Mouse (Mus musculus): ENCODE results near the gene Sergef. TPM values are rescaled to one million over a fixed set of nuclear protein-coding genes. Genes with fewer than 3 reads are reported as not detected.

Sergef gene
- polyA plus RNA-seq, 3 experiments from 2014 or later = 17.1 to 20.4 (median 18.8) TPM

- no peak for ATAC-seq
Measured at GRCm38 (mm10) chr7:46536456-46537097, 103.0 kb downstream of the Sergef start.

DNA sequence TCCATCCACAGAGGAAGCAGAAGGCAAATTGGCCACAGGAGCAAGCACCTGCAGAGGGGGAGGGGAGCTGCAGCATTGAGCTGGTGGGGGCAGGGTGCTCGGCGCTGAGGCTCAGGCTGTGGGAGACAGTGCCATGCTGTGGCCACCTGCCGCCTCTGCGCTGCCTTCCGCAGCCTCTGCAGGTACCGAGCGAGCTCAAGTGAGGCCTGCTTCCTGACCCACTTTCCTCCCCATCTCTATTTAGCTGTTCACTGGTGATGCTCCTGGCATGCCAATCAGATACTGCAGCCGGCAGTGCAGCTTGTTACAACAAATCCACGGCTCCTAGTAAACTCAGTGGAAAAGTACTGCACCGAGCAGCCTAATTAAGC lies 104.2 kb downstream of the Sergef start:
- ATAC-seq = no peak

DNA sequence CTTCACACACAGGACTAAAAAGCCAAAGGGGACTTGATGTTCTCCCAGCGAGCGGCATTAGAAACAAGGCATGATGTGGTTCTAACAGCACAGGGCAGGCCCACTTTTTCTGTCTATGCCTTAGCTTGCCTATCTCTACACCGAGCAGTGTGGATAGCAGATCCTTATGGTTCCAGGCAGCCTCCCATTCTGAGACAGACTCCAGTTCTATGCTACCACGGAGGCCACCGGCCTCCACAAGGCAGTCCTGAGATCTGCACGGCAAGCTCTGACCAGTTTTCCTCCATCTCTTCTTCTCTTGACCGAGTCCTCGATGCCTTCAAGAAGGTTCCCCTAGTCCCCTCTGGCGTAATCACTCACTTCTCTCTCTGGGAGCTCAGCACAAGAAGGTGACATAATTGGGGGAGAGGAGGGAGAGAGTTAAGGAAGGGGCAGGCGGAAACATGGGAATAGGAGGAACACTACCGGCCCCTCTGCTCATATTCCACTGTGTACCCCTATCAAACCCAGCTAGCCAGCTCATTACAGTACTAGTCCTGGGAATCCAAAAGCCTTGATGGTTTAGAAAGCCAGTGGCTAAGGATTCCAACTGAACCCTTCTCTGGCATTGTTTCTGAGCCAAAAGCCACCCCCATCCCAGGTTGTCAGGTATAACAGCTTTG lies 104.7 kb downstream of the Sergef start:
- no peak for ATAC-seq

DNA sequence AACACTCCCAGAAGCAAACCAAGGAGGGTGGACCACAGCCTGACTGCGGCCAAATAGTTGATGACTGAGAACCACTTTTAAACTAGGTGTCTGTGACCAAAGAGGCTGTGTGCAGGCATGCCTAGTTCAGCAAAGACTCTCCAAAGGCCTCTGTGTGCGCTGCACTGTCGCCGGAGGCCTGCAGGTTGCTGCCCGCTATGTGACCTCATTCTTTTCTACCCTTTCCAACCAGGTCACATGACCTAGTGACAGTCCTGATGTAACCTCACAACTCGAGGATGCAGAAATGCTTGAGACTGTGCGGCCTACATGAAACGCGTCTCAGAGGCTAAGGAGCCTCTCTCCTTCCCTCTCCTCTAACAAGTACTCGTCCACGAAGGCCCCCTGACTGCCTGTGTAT lies 106.1 kb downstream of the Sergef start:
- ATAC-seq = no peak

DNA sequence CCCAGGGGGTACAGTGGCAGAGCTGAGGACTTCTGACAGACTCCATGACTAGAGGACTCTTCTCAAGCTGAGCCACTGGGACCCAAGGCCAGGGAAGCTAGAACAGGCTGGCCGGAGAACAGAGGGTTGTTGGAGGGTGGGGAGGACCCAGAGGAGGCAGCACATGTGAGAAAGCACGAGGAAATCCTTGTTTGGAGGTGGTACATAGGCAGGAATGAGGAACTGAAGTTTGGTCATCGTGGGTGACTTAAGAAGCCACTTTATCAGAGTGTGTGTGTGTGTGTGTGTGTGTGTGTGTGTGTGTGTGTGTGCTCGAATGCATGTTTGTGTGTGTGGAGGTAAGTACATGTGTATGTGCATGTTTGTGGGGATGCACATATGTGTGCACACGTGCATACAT lies 108.3 kb downstream of the Sergef start:
- ATAC-seq = no peak

GRCm38 (mm10) chr7:46529930-46530329 lies 109.7 kb downstream of the Sergef start:
- ATAC-seq = no peak

- no peak for ATAC-seq
Measured at GRCm38 (mm10) chr7:46529259-46529658, 110.3 kb downstream of the Sergef start.

GRCm38 (mm10) chr7:46526665-46527154 lies 112.9 kb downstream of the Sergef start:
- ATAC-seq = no peak

GRCm38 (mm10) chr7:46523215-46523614 lies 116.4 kb downstream of the Sergef start:
- no peak for ATAC-seq

GRCm38 (mm10) chr7:46521794-46522193 lies 117.8 kb downstream of the Sergef start:
- no peak for ATAC-seq

DNA sequence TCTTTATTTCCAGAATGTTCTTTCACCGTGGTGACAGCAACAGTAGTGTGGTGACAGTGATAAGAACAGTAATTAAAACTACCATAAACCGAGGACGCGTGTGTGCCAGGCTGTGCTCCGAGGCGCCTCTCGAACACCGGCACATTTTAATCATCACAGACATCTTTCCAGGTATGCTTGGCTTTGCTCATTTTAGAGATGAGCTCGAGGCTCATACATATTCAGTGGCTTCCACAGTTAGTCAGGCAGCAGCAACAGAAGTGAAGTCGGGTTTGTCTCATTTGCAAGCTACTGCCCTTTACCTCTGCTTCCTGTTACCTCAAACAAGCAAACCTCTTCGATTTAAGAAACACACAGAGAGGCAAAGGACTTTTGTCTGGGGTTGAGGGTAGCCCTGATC lies 120.5 kb downstream of the Sergef start:
- no peak for ATAC-seq

DNA sequence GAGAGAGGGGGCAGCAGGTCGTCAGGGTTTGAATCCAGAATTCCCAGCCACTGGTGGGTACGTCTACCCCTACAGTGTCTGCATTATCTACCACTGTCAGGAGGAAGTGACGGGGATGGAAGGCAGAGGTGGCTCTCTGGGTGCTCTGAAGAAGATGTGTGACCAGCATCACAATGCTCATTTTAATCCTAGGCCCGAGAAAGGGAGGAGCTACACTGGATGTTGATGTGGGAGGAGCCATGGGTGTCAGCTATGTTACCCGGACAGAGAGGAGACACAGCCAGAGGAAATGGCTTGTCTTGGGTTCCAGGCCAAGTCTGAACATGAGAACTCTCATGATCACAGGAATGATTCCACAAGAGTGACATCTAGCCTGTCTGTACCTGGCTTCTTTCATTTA lies 122.4 kb downstream of the Sergef start:
- no peak for ATAC-seq

- ATAC-seq = no peak
Measured at GRCm38 (mm10) chr7:46515960-46516359, 123.6 kb downstream of the Sergef start.

DNA sequence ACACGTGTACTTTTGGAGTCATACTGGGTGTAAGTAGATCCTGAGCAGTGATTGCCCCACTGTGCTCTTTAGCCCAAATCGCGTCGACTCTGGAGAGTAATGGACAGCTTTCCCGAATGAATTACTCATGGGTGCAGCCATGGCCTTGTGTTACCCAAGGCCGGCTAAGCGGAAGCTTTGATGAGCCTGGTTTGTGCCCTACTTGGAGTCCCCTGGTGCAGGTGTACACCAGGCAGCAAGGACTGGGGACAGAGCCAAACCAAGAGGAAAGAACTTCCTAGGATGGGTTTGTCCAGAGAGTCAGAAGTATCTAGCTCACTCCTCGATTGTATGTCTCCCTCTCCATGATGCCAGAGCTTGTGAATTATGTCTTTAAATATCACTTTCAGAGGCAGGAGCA lies 124.6 kb downstream of the Sergef start:
- ATAC-seq = no peak

DNA sequence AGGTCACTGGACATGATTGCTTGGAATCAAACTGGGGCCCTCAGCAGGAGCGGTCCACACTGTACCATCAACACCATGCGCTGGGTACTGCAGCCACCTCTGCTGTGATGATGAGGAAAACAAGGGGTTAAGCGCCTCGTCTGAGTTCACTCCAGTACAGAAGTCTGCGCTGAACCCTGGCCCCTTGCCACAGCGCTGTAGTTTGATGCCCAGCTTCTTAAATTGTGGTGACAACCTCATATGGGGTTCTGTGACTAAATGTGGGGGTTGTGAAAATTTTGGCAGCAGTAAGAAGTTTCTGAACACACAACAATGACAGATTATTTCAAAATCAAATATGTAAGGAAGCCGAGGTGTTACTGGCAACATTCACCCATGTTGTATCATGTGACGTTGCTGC lies 126.0 kb downstream of the Sergef start:
- ATAC-seq = no peak

DNA sequence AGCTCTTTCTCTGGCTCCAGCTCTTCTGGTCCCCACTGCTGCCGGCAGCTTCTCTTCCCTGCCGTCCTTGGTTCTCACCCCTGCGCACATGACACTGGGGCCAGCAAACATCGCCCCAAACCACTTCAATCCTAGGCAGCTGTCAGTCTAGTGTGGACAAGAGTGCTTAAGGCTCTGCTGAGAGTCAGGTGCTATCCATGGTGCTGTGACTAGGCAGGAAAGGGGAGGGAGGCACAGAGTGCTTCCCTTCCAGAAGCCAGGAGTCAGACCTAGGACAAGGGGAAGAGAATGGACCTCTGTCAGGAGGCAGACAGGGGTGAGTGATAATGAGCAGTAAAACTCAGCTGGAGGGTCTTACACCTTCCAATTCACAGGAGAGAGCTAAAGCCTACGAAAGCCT lies 126.8 kb downstream of the Sergef start:
- no peak for ATAC-seq

DNA sequence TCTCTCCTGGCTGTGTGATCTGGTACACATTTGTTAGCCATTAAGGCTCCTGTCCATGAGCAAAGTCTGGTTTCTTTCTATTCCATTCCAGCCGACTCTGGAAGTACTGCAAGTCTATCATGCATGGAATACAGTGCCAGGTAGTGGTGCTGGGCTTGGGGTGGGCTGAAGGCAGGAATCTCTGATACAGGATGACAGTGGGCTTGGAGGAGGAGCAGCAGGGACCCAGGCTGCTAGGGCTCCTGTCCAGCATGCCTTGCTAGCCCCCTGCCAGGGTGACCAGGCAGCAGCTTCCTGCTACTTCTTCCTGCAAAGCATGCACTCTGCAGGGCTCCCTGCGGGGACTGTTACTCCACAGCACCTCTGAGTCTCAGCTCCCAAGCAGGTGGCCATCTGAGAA lies 128.8 kb downstream of the Sergef start:
- no peak for ATAC-seq

GRCm38 (mm10) chr7:46509391-46510310 lies 130.0 kb downstream of the Sergef start:
- no peak for ATAC-seq

DNA sequence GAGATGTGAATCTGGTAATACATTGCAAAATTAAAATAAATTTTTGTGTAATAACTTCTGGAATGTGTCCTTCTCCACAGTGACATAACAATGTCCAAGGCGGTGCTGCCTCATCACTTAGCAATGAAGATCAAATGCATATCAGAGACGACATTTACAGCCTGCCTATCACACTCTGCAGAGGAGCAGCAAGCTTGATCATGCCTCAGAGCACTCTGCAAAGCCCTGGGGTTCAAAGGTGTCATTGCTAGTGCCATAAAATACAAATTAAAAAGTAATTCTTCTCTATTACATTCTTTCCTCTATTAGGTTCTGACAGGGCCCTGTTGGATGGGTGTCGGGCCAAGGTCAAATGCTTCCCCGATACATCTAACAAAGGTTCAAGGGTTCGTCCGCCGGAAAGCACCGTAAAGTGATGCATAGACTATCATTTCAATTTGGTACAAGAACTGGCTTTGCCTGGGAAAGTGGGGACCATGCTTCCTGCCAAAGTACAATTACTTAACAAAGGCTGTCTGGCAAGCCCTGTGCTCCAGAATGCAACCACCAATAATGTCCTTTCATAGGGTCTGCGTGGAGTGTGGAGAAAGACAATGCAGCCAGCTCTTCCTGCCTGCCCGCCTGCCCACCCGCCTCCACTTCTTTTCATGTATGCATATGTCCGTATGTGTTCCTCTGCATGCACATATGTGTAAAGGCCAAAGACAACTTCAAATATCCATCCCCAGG lies 130.9 kb downstream of the Sergef start:
- ATAC-seq = no peak

DNA sequence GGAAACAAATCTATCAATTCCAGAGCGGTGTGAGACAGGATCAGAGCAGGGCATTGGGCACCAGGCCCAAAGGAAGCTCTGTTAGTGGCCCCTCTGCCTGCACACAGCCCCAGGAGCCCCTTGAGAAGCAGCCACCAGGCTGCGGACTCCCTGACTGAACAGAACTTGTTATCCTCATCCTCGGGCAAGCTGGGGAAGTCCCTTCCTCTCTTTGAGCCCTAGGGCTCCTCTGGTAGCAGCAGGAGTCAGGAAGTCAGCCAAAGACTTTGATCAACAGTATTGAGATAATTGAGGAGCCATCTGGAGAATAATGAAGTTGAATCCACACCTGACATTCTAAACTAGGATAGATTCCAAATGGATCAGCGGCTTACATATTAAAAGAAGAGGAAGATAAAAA lies 135.4 kb downstream of the Sergef start:
- no peak for ATAC-seq

GRCm38 (mm10) chr7:46502650-46503049 lies 137.0 kb downstream of the Sergef start:
- no peak for ATAC-seq

- ATAC-seq = no peak
Measured at GRCm38 (mm10) chr7:46501458-46501857, 138.1 kb downstream of the Sergef start.

DNA sequence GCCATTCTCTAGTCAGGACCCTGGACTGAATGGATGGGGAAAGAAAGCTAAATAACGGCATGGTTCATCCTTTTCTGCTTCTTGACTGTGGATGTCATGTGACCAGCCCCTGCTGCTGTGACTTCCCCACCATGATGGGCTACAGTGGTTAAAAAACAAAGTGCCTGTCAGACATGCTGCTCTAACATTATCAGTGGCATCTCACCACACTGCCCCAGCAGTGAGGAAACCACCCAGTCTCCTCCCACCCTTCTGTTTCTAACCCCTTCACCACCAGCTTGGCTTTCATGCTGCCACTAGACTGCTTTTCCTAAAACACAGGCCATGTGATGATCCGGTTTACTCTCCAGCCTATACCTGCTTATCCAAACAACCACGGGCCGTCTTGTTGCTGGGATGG lies 140.0 kb downstream of the Sergef start:
- ATAC-seq = no peak
